Mouse (Mus musculus) heart, postnatal 0 days (tissue): Measurements from ENCODE around the gene Epb41l4b.

Source experiments
- CTCF ChIP-seq: IDR thresholded peaks from 2 replicates; pipeline ENCODE4 v1.5.1; 2016; ENCODE audit warnings: antibody characterized with exemption, control low read depth, low read depth
- EP300 ChIP-seq: IDR thresholded peaks from 2 replicates; pipeline ENCODE4 v1.6.1; 2016; ENCODE audit warnings: antibody characterized with exemption, low read depth

GRCm38 (mm10) chr4:57153068-57153835 is 10.0 kb upstream of the Epb41l4b start:
- no peak for TF ChIP-seq EP300
- TF ChIP-seq CTCF = no peak
